Mouse (Mus musculus) liver, embryonic 11.5 days (tissue): ENCODE measurements around the gene Pik3r5. TPM values are rescaled to one million over a fixed set of nuclear protein-coding genes. Genes with fewer than 3 reads are reported as not detected.

Source experiments
- ATAC-seq: fragments of 200-750 bp; cut with Nextera tagmentation; replicated peaks from 2 replicates; pipeline ENCODE4 v1.8.0; 2017; ENCODE audit warnings: moderate number of reproducible peaks, mild to moderate bottlenecking, moderate TSS enrichment, moderate library complexity; ENCODE audit not compliant: low FRiP score
- DNase-seq: peaks from one replicate; pipeline ENCODE4 v3.0.0-alpha.2; 2017; ENCODE audit warnings: low spot score
- H3K27ac ChIP-seq: fragments of 300-500 bp; sonication (generic); 2 replicates; pipeline ENCODE4 v1.5.1; 2014; ENCODE audit warnings: mild to moderate bottlenecking, low read depth, low read length, control low read depth
- H3K27me3 ChIP-seq: fragments of 300-500 bp; sonication (generic); replicated peaks from 2 replicates; pipeline ENCODE4 v1.6.1; 2014; ENCODE audit warnings: low read length, mixed read lengths; ENCODE audit not compliant: control insufficient read depth, insufficient read depth
- H3K36me3 ChIP-seq: fragments of 300-500 bp; sonication (generic); 2 replicates; pipeline ENCODE4 v1.6.1; 2014; ENCODE audit warnings: mild to moderate bottlenecking, low read length, moderate library complexity, mixed read lengths; ENCODE audit not compliant: control insufficient read depth, insufficient read depth
- H3K4me1 ChIP-seq: fragments of 300-500 bp; sonication (generic); replicated peaks from 2 replicates; pipeline ENCODE4 v1.6.1; 2014; ENCODE audit warnings: low read length, mixed read lengths; ENCODE audit not compliant: control insufficient read depth, insufficient read depth
- H3K4me2 ChIP-seq: fragments of 300-500 bp; sonication (generic); 2 replicates; pipeline ENCODE4 v1.6.1; 2014; ENCODE audit warnings: mild to moderate bottlenecking, control low read depth, moderate library complexity
- H3K4me3 ChIP-seq: fragments of 300-500 bp; sonication (generic); 2 replicates; pipeline ENCODE4 v1.5.1; 2014; ENCODE audit warnings: low read depth, low read length, control low read depth
- H3K9ac ChIP-seq: fragments of 300-500 bp; sonication (generic); 2 replicates; pipeline ENCODE4 v1.6.1; 2014; ENCODE audit warnings: low read depth, low read length, control low read depth
- H3K9me3 ChIP-seq: fragments of 300-500 bp; sonication (generic); 2 replicates; pipeline ENCODE4 v1.6.1; 2016; ENCODE audit warnings: low read length, inconsistent platforms, mixed read lengths; ENCODE audit not compliant: control insufficient read depth
- WGBS: fragments of 180-500 bp; shearing (Covaris S2); extraction: QIAGEN DNeasy Blood & Tissue Kit; methylation state at CpG from one replicate; pipeline ENCODE4 v1.1.7; 2014; 5-methylcytosine and 5-hydroxymethylcytosine counted together
- polyA plus RNA-seq: library from polyadenylated mRNA; unstranded; fragments of >200 nt; fragmentation: Nextera tagmentation; extraction: Ambion mirVana; gene quantifications from 2 replicates; pipeline ENCODE4 v1.2.1, GENCODE M21; 2014

Pik3r5 gene
- polyA plus RNA-seq, 1 experiment from 2014 or later = 0.56 TPM

- DNase-seq = no peak
- H3K4me1 ChIP-seq = no peaks in the 10 kb centered on the region
- H3K9me3 ChIP-seq = 0 out of 2 replicates have a peak, but pooled peaks cover 2% of the 10 kb centered on the region
- H3K4me3 ChIP-seq = no peak overlapping the region
- no peak for ATAC-seq
- WGBS = 68% methylated on average over 5 of the region's 5 CpGs
- no peak overlapping the region for H3K9ac ChIP-seq
- no peaks in the 10 kb centered on the region for H3K27me3 ChIP-seq
- no peak overlapping the region for H3K27ac ChIP-seq
- H3K36me3 ChIP-seq = no peaks in the 10 kb centered on the region
- no peak overlapping the region for H3K4me2 ChIP-seq
These were observed 89.4 kb downstream of the Pik3r5 start for GRCm38 (mm10) chr11:68521352-68521751.

DNA sequence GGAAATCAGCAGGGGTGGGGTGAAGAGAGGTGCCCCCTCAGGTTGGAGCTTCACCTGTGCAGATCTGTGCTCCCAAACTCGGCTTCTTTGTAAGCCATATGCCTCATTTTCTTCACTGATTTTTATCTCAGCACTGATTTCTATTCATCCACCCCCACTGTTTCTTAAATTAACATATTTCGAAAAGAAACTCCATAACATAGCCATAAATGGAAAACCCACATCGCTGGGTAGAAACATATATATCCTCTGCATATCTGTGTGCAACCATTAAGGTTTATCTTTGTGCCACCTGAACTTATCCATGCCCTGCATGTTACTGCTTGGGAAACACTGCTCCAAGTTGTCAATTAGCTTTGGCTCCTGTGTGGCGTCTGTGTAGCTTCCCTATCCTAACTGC is 94.5 kb downstream of the Pik3r5 start:
- H3K9ac ChIP-seq = no peak overlapping the region
- no peak for ATAC-seq
- no peak overlapping the region for H3K4me3 ChIP-seq
- H3K4me1 ChIP-seq = no peaks in the 10 kb centered on the region
- H3K9me3 ChIP-seq = no peaks in the 10 kb centered on the region
- WGBS = 71% methylated on average over 4 of the region's 4 CpGs
- DNase-seq = no peak
- H3K27ac ChIP-seq = no peak overlapping the region
- no peaks in the 10 kb centered on the region for H3K36me3 ChIP-seq
- H3K4me2 ChIP-seq = no peak overlapping the region
- no peaks in the 10 kb centered on the region for H3K27me3 ChIP-seq

DNA sequence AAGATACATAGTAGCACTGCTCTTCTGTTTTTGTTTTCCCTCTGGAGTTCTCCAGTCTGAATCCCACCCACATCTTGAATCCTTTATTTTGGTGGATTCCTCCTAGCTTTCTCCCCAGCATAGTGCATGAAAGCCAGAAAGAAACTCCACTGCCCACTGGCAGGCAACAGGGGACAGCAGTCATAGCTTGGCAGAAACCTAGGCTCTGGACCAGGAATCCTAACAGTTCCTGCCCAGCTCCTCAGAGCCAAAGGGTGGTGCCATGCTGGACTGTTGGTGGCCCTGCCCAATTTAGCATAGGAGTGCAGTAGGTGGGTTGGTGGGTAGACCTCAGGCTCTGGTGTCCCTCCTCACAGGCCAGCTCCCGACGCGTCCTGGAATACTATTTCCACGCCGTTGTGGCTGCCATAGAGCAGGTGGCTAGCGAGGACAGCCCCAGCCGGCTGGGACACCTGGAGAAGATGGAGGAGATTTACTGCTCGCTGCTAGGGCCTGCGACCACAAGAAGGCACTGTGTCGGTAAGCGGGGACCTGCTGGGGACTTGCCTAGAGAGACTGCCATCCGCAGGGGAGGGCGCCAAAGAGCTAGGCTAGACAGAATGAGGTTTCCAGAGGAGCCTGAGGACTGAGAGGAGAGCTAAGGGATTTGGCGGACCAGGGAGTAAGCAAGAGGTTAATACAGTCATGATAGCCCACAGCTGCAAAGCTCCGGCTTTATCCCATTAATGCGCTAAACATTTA is 99.3 kb downstream of the Pik3r5 start:
- no peak overlapping the region for H3K4me3 ChIP-seq
- DNase-seq (no peak), ATAC-seq (no peak)
- H3K4me1 ChIP-seq = no peaks in the 10 kb centered on the region
- H3K36me3 ChIP-seq = no peaks in the 10 kb centered on the region
- no peaks in the 10 kb centered on the region for H3K27me3 ChIP-seq
- WGBS = 44% methylated on average over 16 of the region's 16 CpGs
- no peak overlapping the region for H3K27ac ChIP-seq
- no peak overlapping the region for H3K9ac ChIP-seq
- H3K9me3 ChIP-seq = no peaks in the 10 kb centered on the region
- H3K4me2 ChIP-seq = no peak overlapping the region

DNA sequence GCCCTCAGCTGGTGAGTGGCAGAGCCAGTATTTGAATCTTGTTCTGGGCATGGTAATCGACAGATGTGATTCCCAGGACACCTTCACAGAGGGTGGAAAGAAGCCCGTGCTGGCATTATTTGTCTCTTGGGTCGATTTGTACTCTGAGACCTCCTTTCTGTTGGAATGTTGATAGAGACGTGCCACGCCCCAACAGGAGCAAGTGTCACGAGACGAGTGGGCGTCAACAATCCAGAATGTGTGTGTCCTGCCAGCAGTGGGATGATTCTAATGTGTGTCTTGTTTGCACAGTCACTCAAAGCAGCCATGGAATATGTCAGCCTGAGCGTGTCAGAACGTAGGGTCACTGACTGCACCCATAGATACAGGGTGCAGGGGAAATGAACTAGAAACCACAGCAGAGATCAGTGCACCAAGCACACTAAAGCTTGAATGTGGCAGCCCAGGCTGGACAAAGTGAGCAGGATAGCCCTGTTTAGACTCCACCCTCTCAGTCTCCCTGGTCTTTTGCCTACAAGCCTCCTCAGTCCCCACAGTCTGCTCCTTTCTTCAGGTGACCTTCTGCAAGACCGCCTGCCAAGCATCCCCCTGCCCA is 100.1 kb downstream of the Pik3r5 start:
- Histone ChIP-seq H3K27me3 (no peaks in the 10 kb centered on the region), H3K9me3 (no peaks in the 10 kb centered on the region), H3K27ac (no peak overlapping the region), H3K4me3 (no peak overlapping the region), H3K9ac (no peak overlapping the region), H3K4me2 (no peak overlapping the region), H3K36me3 (no peaks in the 10 kb centered on the region), H3K4me1 (no peaks in the 10 kb centered on the region)
- DNase-seq (no peak), ATAC-seq (no peak)
- WGBS = 73% methylated on average over 11 of the region's 11 CpGs

DNA sequence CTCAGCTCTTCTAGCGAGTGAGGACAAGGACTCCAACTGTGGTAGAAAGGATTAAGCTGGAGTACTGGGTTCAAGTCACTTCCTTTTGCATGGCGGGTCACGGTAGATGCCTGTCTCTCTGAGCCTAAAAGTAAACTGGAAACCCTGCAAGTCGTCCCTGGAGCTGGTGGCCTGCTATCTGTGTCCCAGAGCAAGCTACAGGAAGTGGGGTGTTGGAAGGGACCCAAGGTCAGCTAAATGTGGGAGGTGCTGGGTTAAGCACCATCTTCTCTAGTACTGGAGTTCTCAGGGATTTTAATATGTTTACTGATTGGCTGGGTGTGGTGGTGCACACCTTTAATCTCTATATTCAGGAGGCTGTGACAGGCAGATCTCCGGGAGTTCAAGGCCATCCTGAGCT is 100.9 kb downstream of the Pik3r5 start:
- 75% methylated on average over 5 of the region's 5 CpGs for WGBS
- H3K9ac ChIP-seq = no peak overlapping the region
- DNase-seq = no peak
- H3K27me3 ChIP-seq = no peaks in the 10 kb centered on the region
- H3K4me3 ChIP-seq = no peak overlapping the region
- no peak overlapping the region for H3K4me2 ChIP-seq
- H3K36me3 ChIP-seq = no peaks in the 10 kb centered on the region
- H3K27ac ChIP-seq = no peak overlapping the region
- H3K4me1 ChIP-seq = no peaks in the 10 kb centered on the region
- no peak for ATAC-seq
- no peaks in the 10 kb centered on the region for H3K9me3 ChIP-seq

GRCm38 (mm10) chr11:68533971-68534475 is 102.1 kb downstream of the Pik3r5 start:
- no peak for ATAC-seq
- DNase-seq = no peak
- H3K4me2 ChIP-seq = no peak overlapping the region
- no peaks in the 10 kb centered on the region for H3K36me3 ChIP-seq
- 76% methylated on average over 6 of the region's 6 CpGs for WGBS
- H3K4me1 ChIP-seq = no peaks in the 10 kb centered on the region
- no peak overlapping the region for H3K9ac ChIP-seq
- no peaks in the 10 kb centered on the region for H3K27me3 ChIP-seq
- no peak overlapping the region for H3K27ac ChIP-seq
- H3K4me3 ChIP-seq = no peak overlapping the region
- H3K9me3 ChIP-seq = no peaks in the 10 kb centered on the region

GRCm38 (mm10) chr11:68536026-68536425 is 104.1 kb downstream of the Pik3r5 start:
- Histone ChIP-seq H3K27ac (no peak overlapping the region), H3K4me3 (no peak overlapping the region), H3K9ac (no peak overlapping the region), H3K4me1 (no peaks in the 10 kb centered on the region), H3K4me2 (no peak overlapping the region), H3K27me3 (no peaks in the 10 kb centered on the region), H3K9me3 (no peaks in the 10 kb centered on the region), H3K36me3 (no peaks in the 10 kb centered on the region)
- ATAC-seq = no peak
- 71% methylated on average over 4 of the region's 4 CpGs for WGBS
- DNase-seq = no peak

- no peak overlapping the region for H3K27ac ChIP-seq
- H3K4me1 ChIP-seq = no peaks in the 10 kb centered on the region
- H3K4me3 ChIP-seq = no peak overlapping the region
- no peaks in the 10 kb centered on the region for H3K27me3 ChIP-seq
- no peak overlapping the region for H3K9ac ChIP-seq
- no peak overlapping the region for H3K4me2 ChIP-seq
- ATAC-seq (no peak), DNase-seq (no peak)
- no peaks in the 10 kb centered on the region for H3K9me3 ChIP-seq
- WGBS = 60% methylated on average over 4 of the region's 4 CpGs
- no peaks in the 10 kb centered on the region for H3K36me3 ChIP-seq
These were observed 104.5 kb downstream of the Pik3r5 start for GRCm38 (mm10) chr11:68536465-68536864.

GRCm38 (mm10) chr11:68539621-68540020 is 107.7 kb downstream of the Pik3r5 start:
- no peak for ATAC-seq
- Histone ChIP-seq H3K9ac (no peak overlapping the region), H3K4me1 (no peaks in the 10 kb centered on the region), H3K36me3 (no peaks in the 10 kb centered on the region), H3K27ac (no peak overlapping the region), H3K4me2 (no peak overlapping the region), H3K4me3 (no peak overlapping the region), H3K9me3 (no peaks in the 10 kb centered on the region), H3K27me3 (no peaks in the 10 kb centered on the region)
- DNase-seq = no peak
- 61% methylated on average over 5 of the region's 5 CpGs for WGBS
